8 mouse cellular contexts compared by ENCODE assay signal in the genomic region with DNA sequence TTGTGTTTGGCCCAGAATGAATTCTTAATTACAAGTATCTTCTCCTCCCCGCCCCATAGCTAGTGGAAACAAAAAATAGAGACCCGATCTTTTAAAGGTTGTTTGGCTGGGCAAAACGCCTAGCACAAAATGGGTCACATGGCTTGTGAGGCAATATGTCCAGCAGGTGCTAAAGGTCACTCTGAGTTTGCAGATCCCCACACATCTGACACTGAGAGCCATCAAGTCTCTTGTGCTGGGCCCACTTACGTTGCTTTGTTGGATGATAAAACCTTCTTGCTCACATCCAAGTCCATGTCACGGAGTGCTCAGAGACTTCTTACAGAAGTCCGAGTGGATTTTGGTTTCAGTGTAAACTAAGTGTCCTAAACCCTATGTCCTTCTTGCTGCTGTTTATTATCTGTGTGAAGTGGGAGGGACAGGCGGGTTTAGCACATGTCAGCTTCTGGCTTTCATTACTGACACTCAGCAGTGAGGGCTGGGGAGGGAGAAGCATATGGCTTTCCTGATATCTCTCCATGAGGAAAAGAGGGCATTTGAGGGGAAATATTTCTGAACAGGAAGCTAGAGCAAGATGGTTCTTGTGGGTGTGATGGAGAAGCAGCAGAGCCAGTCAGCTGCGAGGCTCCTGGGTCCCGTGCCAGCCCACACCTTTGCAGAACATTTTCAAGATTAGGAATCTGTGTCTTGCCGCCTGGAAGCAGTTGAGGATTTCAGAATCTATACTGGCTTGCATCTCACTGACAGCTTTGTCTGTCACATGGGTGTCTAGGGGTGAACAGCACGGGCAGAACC.
DNase-seq lines count a peak whose midpoint lies in the region; ATAC-seq and TF ChIP-seq lines count a peak whose summit lies in the region.

No protein-coding gene starts in this region.

- peak; percentile 90 for TF ChIP-seq EP300 in heart, adult 2 months (IDR thresholded peaks at IDR 0.05; ENCODE audit: insufficient read depth, low read depth, low read length)
- TF ChIP-seq EP300 in lung, postnatal 0 days (IDR thresholded peaks at IDR 0.05), result 0 out of 2 replicates have a peak, but pooled peaks have one; percentile 16

- WGBS in cerebellum, adult 2 months, result 17% methylated on average over 11 of the region's 11 CpGs
- WGBS in heart, adult 2 months, result 19% methylated on average over 11 of the region's 11 CpGs
- WGBS in lung, postnatal 0 days, result 39% methylated on average over 11 of the region's 11 CpGs
- WGBS in limb, embryonic 10.5 days, result 46% methylated on average over 11 of the region's 11 CpGs
- 79% methylated on average over 11 of the region's 11 CpGs for WGBS in midbrain, postnatal 0 days
- 87% methylated on average over 11 of the region's 11 CpGs for WGBS in midbrain, embryonic 14.5 days

- no peak overlapping the region for H3K9ac ChIP-seq in heart, adult 2 months (ENCODE audit: low read depth, low read length)
- no peak overlapping the region for H3K9ac ChIP-seq in lung, postnatal 0 days (replicated peaks; ENCODE audit: low read depth)
- H3K9ac ChIP-seq in midbrain, postnatal 0 days (replicated peaks; ENCODE audit: low read length, poor library complexity, severe bottlenecking), result no peak overlapping the region
- H3K9ac ChIP-seq in midbrain, embryonic 14.5 days (replicated peaks; ENCODE audit: low read length), result no peak overlapping the region

- DNase-seq in adrenal gland, postnatal 36 days, result peak; percentile 14 to 35
- DNase-seq in cerebellum, adult 2 months, result peak; percentile 84 to 92
- peak; percentile 64 to 84 for DNase-seq in heart, adult 2 months
- DNase-seq in layer of hippocampus, adult 8-10 months (ENCODE audit: low spot score in 2 of 2), result peak; percentile 63 to 69
- DNase-seq in lung, postnatal 0 days (ENCODE audit: low spot score), result peak; percentile 79
- no peak for DNase-seq in limb, embryonic 10.5 days (ENCODE audit: low spot score)
- no peak for DNase-seq in midbrain, postnatal 0 days (ENCODE audit: low spot score)
- DNase-seq in midbrain, embryonic 14.5 days, result no peak

- intact Hi-C loops in heart, adult 2 months (cut with DNase I), result loop anchor here (5.0 kb wide), 1 partner anchor 42 kb away; no protein-coding TSS in a partner anchor

- H3K4me1 ChIP-seq in cerebellum, adult 2 months (ENCODE audit: control insufficient read depth, insufficient read depth, low read length), result peaks cover 33% of the 10 kb centered on the region
- peaks cover 8% of the 10 kb centered on the region for H3K4me1 ChIP-seq in heart, adult 2 months (ENCODE audit: control insufficient read depth, insufficient read depth, low read length)
- no peaks in the 10 kb centered on the region for H3K4me1 ChIP-seq in lung, postnatal 0 days (ENCODE audit: insufficient read depth, low read depth, low read length)
- H3K4me1 ChIP-seq in limb, embryonic 10.5 days, result peaks cover 7% of the 10 kb centered on the region
- no peaks in the 10 kb centered on the region for H3K4me1 ChIP-seq in midbrain, postnatal 0 days (ENCODE audit: insufficient read depth, low read length)
- no peaks in the 10 kb centered on the region for H3K4me1 ChIP-seq in midbrain, embryonic 14.5 days (ENCODE audit: control insufficient read depth, insufficient read depth, low read length)

- ATAC-seq in lung, postnatal 0 days, result peak; percentile 89
- no peak for ATAC-seq in midbrain, postnatal 0 days (ENCODE audit: low FRiP score)
- ATAC-seq in midbrain, embryonic 14.5 days (ENCODE audit: low FRiP score, low TSS enrichment), result no peak

- H3K4me2 ChIP-seq in lung, postnatal 0 days (replicated peaks; ENCODE audit: low read depth, low read length), result no peak overlapping the region
- H3K4me2 ChIP-seq in midbrain, postnatal 0 days (ENCODE audit: low read depth, low read length, poor library complexity, severe bottlenecking), result no peak overlapping the region
- no peak overlapping the region for H3K4me2 ChIP-seq in midbrain, embryonic 14.5 days (ENCODE audit: low read length)

- peaks cover 13% of the 10 kb centered on the region for H3K36me3 ChIP-seq in heart, adult 2 months (ENCODE audit: control insufficient read depth, insufficient read depth, low read length)
- H3K36me3 ChIP-seq in lung, postnatal 0 days (ENCODE audit: insufficient read depth, low read length), result no peaks in the 10 kb centered on the region
- no peaks in the 10 kb centered on the region for H3K36me3 ChIP-seq in limb, embryonic 10.5 days
- H3K36me3 ChIP-seq in midbrain, postnatal 0 days (ENCODE audit: insufficient read depth, low read length), result no peaks in the 10 kb centered on the region
- H3K36me3 ChIP-seq in midbrain, embryonic 14.5 days (ENCODE audit: control insufficient read depth, insufficient read depth, low read length), result no peaks in the 10 kb centered on the region

- no peaks in the 10 kb centered on the region for H3K9me3 ChIP-seq in lung, postnatal 0 days (ENCODE audit: low read length)
- H3K9me3 ChIP-seq in limb, embryonic 10.5 days (replicated peaks), result no peaks in the 10 kb centered on the region
- H3K9me3 ChIP-seq in midbrain, postnatal 0 days (ENCODE audit: low read length), result no peaks in the 10 kb centered on the region
- no peaks in the 10 kb centered on the region for H3K9me3 ChIP-seq in midbrain, embryonic 14.5 days (ENCODE audit: control insufficient read depth, low read length)

- no peaks in the 10 kb centered on the region for H3K27me3 ChIP-seq in cerebellum, adult 2 months (ENCODE audit: control insufficient read depth, insufficient read depth, low read length)
- no peaks in the 10 kb centered on the region for H3K27me3 ChIP-seq in heart, adult 2 months (ENCODE audit: control insufficient read depth, insufficient read depth, low read length)
- H3K27me3 ChIP-seq in lung, postnatal 0 days (replicated peaks; ENCODE audit: insufficient read depth, low read length), result no peaks in the 10 kb centered on the region
- H3K27me3 ChIP-seq in limb, embryonic 10.5 days (ENCODE audit: low read depth, poor library complexity, severe bottlenecking), result no peaks in the 10 kb centered on the region
- H3K27me3 ChIP-seq in midbrain, postnatal 0 days (ENCODE audit: insufficient read depth, low read length), result no peaks in the 10 kb centered on the region
- H3K27me3 ChIP-seq in midbrain, embryonic 14.5 days (ENCODE audit: control insufficient read depth, insufficient read depth, low read length), result no peaks in the 10 kb centered on the region

- H3K27ac ChIP-seq in cerebellum, adult 2 months (ENCODE audit: insufficient read depth, low read length), result peak overlapping the region; percentile 13; the same call in 1 of the 2 replicates
- peak overlapping the region; percentile 86 for H3K27ac ChIP-seq in heart, adult 2 months
- H3K27ac ChIP-seq in lung, postnatal 0 days (ENCODE audit: low read length), result no peak overlapping the region
- no peak overlapping the region for H3K27ac ChIP-seq in limb, embryonic 10.5 days
- no peak overlapping the region for H3K27ac ChIP-seq in midbrain, postnatal 0 days (ENCODE audit: low read depth, low read length)
- no peak overlapping the region for H3K27ac ChIP-seq in midbrain, embryonic 14.5 days (replicated peaks; ENCODE audit: low read depth, low read length)

- no peaks in the 10 kb centered on the region; the same call in 1 of the 2 replicates for H3K79me2 ChIP-seq in heart, adult 2 months (replicated peaks; ENCODE audit: control insufficient read depth, insufficient read depth, low read length)

- TF ChIP-seq CTCF in cerebellum, adult 2 months (IDR thresholded peaks at IDR 0.05; ENCODE audit: borderline replicate concordance, insufficient read depth, low read depth, low read length), result no peak
- no peak for TF ChIP-seq CTCF in heart, adult 2 months (IDR thresholded peaks at IDR 0.05)
- no peak for TF ChIP-seq CTCF in lung, postnatal 0 days (IDR thresholded peaks at IDR 0.05)
- no peak for TF ChIP-seq CTCF in midbrain, postnatal 0 days (IDR thresholded peaks at IDR 0.05)

- no peak overlapping the region for H3K4me3 ChIP-seq in cerebellum, adult 2 months (replicated peaks; ENCODE audit: insufficient read depth, low read depth, low read length)
- H3K4me3 ChIP-seq in heart, adult 2 months, result no peak overlapping the region
- no peak overlapping the region for H3K4me3 ChIP-seq in lung, postnatal 0 days (ENCODE audit: low read depth, low read length)
- H3K4me3 ChIP-seq in limb, embryonic 10.5 days, result no peak overlapping the region
- no peak overlapping the region for H3K4me3 ChIP-seq in midbrain, postnatal 0 days (ENCODE audit: low read depth, low read length)
- no peak overlapping the region for H3K4me3 ChIP-seq in midbrain, embryonic 14.5 days (replicated peaks; ENCODE audit: low read depth, low read length)

- TF ChIP-seq POLR2A in cerebellum, adult 2 months (IDR thresholded peaks at IDR 0.05; ENCODE audit: borderline replicate concordance, insufficient read depth, low read length), result no peak
- no peak for TF ChIP-seq POLR2A in heart, adult 2 months (IDR thresholded peaks at IDR 0.05; ENCODE audit: insufficient read depth, low read depth, low read length)

Comparison
In these comparisons a context has a peak if more than half of its experiments do, and no peak if none do; other contexts are left out.
1. DNase-seq: peak in adrenal gland, postnatal 36 days (2 of 2), cerebellum, adult 2 months (2 of 2), heart, adult 2 months (2 of 2), layer of hippocampus, adult 8-10 months (2 of 2) and lung, postnatal 0 days (single experiment); none in limb, embryonic 10.5 days (single experiment), midbrain, postnatal 0 days (single experiment) and midbrain, embryonic 14.5 days (single experiment).
2. H3K27ac ChIP-seq: peak in cerebellum, adult 2 months (single experiment) and heart, adult 2 months (single experiment); none in lung, postnatal 0 days (single experiment), limb, embryonic 10.5 days (single experiment), midbrain, postnatal 0 days (single experiment) and midbrain, embryonic 14.5 days (single experiment).